Mouse (Mus musculus) A20 (cell line): Measurements from ENCODE around the gene Otop3.

Source experiments
- DNase-seq: peaks from one replicate; pipeline ENCODE4 v3.0.0-alpha.2; 2011; ENCODE audit warnings: low read depth, low spot score

Otop3 gene

DNA sequence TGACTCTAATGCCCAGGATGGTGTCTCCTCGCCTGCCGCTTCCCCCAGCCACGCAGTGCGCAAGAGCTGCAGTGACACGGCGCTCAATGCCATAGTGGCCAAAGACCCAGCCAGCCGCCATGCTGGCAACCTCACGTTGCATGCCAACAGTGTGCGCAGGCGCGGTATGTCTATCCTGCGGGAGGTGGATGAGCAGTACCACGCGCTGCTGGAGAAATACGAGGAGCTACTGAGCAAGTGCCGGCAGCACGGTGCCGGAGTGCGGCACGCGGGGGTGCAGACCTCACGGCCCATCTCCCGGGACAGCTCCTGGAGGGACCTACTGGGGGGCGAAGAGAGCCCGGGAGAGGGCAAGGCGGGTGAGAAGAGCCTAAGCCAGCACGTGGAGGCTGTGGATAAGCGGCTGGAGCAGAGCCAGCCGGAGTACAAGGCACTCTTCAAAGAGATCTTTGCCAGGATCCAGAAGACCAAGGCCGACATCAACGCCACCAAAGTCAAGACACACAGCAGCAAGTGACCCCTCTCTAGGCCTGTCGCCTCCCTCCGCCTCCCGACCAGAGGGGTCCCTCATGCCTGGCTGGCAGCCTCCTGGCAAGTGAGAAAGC is 59.3 kb downstream of the Otop3 start:
- no peak for DNase-seq
